ENCODE assay signal across 9 mouse cellular contexts in the genomic region with DNA sequence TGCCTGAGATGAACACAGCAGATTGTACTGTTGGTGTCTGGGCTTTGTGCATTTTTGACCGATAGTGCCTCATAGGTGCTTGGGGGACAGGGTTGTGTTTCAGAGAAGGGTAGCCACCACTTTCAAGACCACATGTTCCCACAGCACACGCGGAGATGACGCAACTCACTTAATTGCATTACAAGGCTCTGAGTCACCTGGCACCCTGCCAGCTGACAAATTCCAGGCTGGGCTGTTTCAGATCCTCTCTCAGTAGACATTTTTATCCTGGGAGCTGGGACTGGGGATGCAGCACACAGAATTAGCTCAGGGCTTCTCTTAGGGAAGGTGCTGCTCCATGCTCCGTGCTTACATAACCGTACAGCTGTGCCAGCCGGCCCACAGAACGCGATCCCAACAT.
DNase-seq lines count a peak whose midpoint lies in the region; ATAC-seq lines count a peak whose summit lies in the region.
"Had no signal": no experiment of that assay in that cellular context is flagged by ENCODE, and none has a peak within 500 bp of the region (broad histone marks: within the 10 kb centered on the region; RNA-seq: fewer than 3 reads in every experiment).

No protein-coding gene starts in this region.

- H3K9me3 ChIP-seq in embryonic facial prominence, embryonic 12.5 days = no peaks in the 10 kb centered on the region
- no peaks in the 10 kb centered on the region for H3K9me3 ChIP-seq in kidney, embryonic 14.5 days (ENCODE audit: control insufficient read depth, low read length)
- H3K9me3 ChIP-seq in limb, embryonic 11.5 days (ENCODE audit: control insufficient read depth, low read length) = no peaks in the 10 kb centered on the region
- H3K9me3 ChIP-seq in neural tube, embryonic 12.5 days = no peaks in the 10 kb centered on the region

- 39% methylated on average over 9 of the region's 9 CpGs for WGBS in embryonic facial prominence, embryonic 12.5 days
- WGBS in kidney, embryonic 14.5 days = 57% methylated on average over 9 of the region's 9 CpGs
- WGBS in limb, embryonic 11.5 days = 65% methylated on average over 9 of the region's 9 CpGs
- WGBS in neural tube, embryonic 12.5 days = 63% methylated on average over 9 of the region's 9 CpGs

- H3K4me2 ChIP-seq in embryonic facial prominence, embryonic 12.5 days (replicated peaks) = no peak overlapping the region
- no peak overlapping the region for H3K4me2 ChIP-seq in kidney, embryonic 14.5 days (replicated peaks; ENCODE audit: low read depth, low read length)
- H3K4me2 ChIP-seq in limb, embryonic 11.5 days (ENCODE audit: low read depth, severe bottlenecking) = no peak overlapping the region
- no peak overlapping the region for H3K4me2 ChIP-seq in neural tube, embryonic 12.5 days (replicated peaks)
- H3K4me2 ChIP-seq: neural tube, embryonic 13.5 days had no signal

- peak overlapping the region; percentile 43; the same call in 1 of the 2 replicates for H3K27ac ChIP-seq in embryonic facial prominence, embryonic 12.5 days
- H3K27ac ChIP-seq in kidney, embryonic 14.5 days (ENCODE audit: low read depth, low read length) = no peak overlapping the region
- no peak overlapping the region for H3K27ac ChIP-seq in limb, embryonic 11.5 days (replicated peaks; ENCODE audit: low read depth, low read length)
- H3K27ac ChIP-seq in neural tube, embryonic 12.5 days = no peak overlapping the region
- H3K27ac ChIP-seq: neural tube, embryonic 13.5 days had no signal

- peak; percentile 60 for DNase-seq in embryo, embryonic 10 days (ENCODE audit: low spot score)
- DNase-seq in embryo, embryonic 9.5 days (ENCODE audit: extremely low spot score) = no peak
- DNase-seq in limb, embryonic 11.5 days (ENCODE audit: low spot score) = peak; percentile 73
- peak; percentile 38 to 79 for DNase-seq in urinary bladder, postnatal 36 days (ENCODE audit: low spot score in 2 of 2)

- H3K4me3 ChIP-seq in embryonic facial prominence, embryonic 12.5 days = no peak overlapping the region
- no peak overlapping the region for H3K4me3 ChIP-seq in kidney, embryonic 14.5 days (ENCODE audit: low read length)
- H3K4me3 ChIP-seq in limb, embryonic 11.5 days (ENCODE audit: low read depth, low read length) = no peak overlapping the region
- no peak overlapping the region for H3K4me3 ChIP-seq in neural tube, embryonic 12.5 days
- H3K4me3 ChIP-seq: neural tube, embryonic 13.5 days had no signal

- peak; percentile 73; the same call in 1 of the 2 replicates for ATAC-seq in embryonic facial prominence, embryonic 12.5 days (ENCODE audit: insufficient number of reproducible peaks, insufficient read depth, low FRiP score, low TSS enrichment)
- peak; percentile 93 for ATAC-seq in granulocyte monocyte progenitor cell, adult 5-6 weeks (replicated peaks; ENCODE audit: poor library complexity, severe bottlenecking)
- ATAC-seq in kidney, embryonic 14.5 days (ENCODE audit: low FRiP score, low TSS enrichment) = peak; percentile 86
- ATAC-seq in limb, embryonic 11.5 days (ENCODE audit: insufficient number of reproducible peaks, low FRiP score, low TSS enrichment, low read depth) = peak; percentile 66
- ATAC-seq in neural tube, embryonic 12.5 days (ENCODE audit: low FRiP score, low read depth) = 0 out of 2 replicates have a peak, but pooled peaks have one; percentile 21

- no peak overlapping the region for H3K9ac ChIP-seq in embryonic facial prominence, embryonic 12.5 days
- no peak overlapping the region for H3K9ac ChIP-seq in kidney, embryonic 14.5 days (ENCODE audit: low read depth, low read length)
- no peak overlapping the region for H3K9ac ChIP-seq in limb, embryonic 11.5 days (ENCODE audit: low read length)
- H3K9ac ChIP-seq in neural tube, embryonic 12.5 days = no peak overlapping the region
- H3K9ac ChIP-seq: neural tube, embryonic 13.5 days had no signal

- H3K27me3 ChIP-seq in embryonic facial prominence, embryonic 12.5 days = no peaks in the 10 kb centered on the region
- H3K27me3 ChIP-seq in kidney, embryonic 14.5 days (ENCODE audit: control insufficient read depth, insufficient read depth, low read length) = no peaks in the 10 kb centered on the region
- H3K27me3 ChIP-seq in limb, embryonic 11.5 days (ENCODE audit: control insufficient read depth, insufficient read depth, low read length) = no peaks in the 10 kb centered on the region
- H3K27me3 ChIP-seq in neural tube, embryonic 12.5 days (replicated peaks) = no peaks in the 10 kb centered on the region
- H3K27me3 ChIP-seq: neural tube, embryonic 13.5 days had no signal

- H3K36me3 ChIP-seq in embryonic facial prominence, embryonic 12.5 days = no peaks in the 10 kb centered on the region
- H3K36me3 ChIP-seq in kidney, embryonic 14.5 days (ENCODE audit: control insufficient read depth, insufficient read depth, low read length) = no peaks in the 10 kb centered on the region
- H3K36me3 ChIP-seq in limb, embryonic 11.5 days (ENCODE audit: control insufficient read depth, insufficient read depth, low read length) = no peaks in the 10 kb centered on the region
- no peaks in the 10 kb centered on the region for H3K36me3 ChIP-seq in neural tube, embryonic 12.5 days
- H3K36me3 ChIP-seq: neural tube, embryonic 13.5 days had no signal

- peaks cover 12% of the 10 kb centered on the region for H3K4me1 ChIP-seq in embryonic facial prominence, embryonic 12.5 days
- H3K4me1 ChIP-seq in kidney, embryonic 14.5 days (ENCODE audit: control insufficient read depth, insufficient read depth, low read length) = peaks cover 3% of the 10 kb centered on the region; the same call in 1 of the 2 replicates
- H3K4me1 ChIP-seq in limb, embryonic 11.5 days (ENCODE audit: control insufficient read depth, insufficient read depth, low read length) = 0 out of 2 replicates have a peak, but pooled peaks cover 3% of the 10 kb centered on the region
- H3K4me1 ChIP-seq in neural tube, embryonic 12.5 days = no peaks in the 10 kb centered on the region

Comparison
In these comparisons a context has a peak if more than half of its experiments do, and no peak if none do; other contexts are left out.
1. ATAC-seq: peak in every context shown above with its lines; median percentile 93 in granulocyte monocyte progenitor cell, adult 5-6 weeks; 86 in kidney, embryonic 14.5 days; 73 in embryonic facial prominence, embryonic 12.5 days; 66 in limb, embryonic 11.5 days; 21 in neural tube, embryonic 12.5 days.